Mouse (Mus musculus): ENCODE results near the gene Stradb.
"Not testable (repeated sequence)": the region's sequence is repeated elsewhere in the genome, so short reads cannot be mapped to it uniquely, and the experiment has no call there.

Gene Stradb

GRCm38 (mm10) chr1:58973366-58974221 lies at the start of gene Stradb, which contains the start of gene Trak2:
Stradb (plus strand) TSS chr1:58973522.
Trak2 (minus strand) TSS chr1:58973430.
- peak; percentile 97 for DNase-seq (ENCODE audit: low read depth, low spot score)

DNA sequence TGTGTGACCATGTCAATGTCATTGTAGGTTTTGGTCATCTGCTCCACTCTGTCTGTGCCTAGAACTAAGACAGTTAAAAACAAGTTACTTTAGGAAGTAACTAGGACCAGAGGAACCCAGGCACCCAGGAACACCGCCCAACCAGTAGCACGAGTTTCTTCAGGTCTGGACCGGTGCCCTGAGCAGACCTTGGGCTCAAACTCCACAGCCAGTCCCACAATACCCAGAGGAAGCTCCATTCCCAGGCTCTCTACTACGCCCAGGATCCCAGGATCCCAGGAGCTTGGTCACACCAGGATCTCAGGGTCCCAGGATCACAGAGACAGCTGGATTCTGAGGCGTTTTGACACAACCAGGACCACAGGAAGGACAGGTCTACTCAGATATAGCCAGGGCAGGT lies 46.7 kb upstream of the Stradb start:
- no peak for DNase-seq (ENCODE audit: low read depth, low spot score)

DNA sequence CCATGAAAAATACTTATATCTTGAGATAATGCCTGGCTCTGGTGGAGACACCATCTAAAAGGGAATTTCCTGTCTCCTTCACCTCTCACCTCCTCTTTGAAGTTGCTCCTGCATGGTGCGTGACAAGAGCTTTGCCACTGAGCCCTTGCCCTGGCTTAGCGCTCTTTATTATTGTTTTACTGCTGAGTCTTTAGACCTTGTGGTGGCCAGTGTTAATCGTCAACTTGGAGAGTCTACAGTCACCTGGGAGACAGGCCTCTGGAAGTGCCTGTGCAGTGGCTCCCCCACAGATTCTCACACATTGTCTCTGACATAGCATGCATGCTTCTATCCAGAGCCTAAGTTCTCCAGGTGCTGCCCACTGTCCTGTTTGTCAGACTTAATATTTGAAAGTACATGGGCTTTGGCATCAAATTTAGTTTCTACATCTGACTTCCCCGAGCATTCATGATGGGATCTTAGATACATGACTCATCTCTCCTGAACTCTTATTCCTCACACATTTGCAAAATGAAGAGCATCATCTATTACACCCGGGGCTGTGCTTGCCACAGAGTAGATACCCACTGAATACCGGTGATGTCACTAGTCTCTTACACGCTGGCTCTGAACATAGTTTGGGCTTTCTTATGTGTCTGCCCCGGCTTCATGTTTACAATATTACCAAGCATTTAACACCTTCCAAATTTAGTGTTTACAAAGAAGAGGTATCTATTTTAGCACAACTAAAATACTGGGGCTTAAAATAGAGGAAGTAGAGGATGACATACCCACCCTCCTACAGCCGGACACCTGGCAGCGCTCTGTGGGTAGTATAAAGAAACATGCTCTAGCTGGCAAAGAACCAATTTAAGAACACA lies 36.3 kb upstream of the Stradb start:
- no peak for DNase-seq (ENCODE audit: low read depth, low spot score)

GRCm38 (mm10) chr1:58937606-58938099 lies 35.7 kb upstream of the Stradb start:
- no peak for DNase-seq (ENCODE audit: low read depth, low spot score)

DNA sequence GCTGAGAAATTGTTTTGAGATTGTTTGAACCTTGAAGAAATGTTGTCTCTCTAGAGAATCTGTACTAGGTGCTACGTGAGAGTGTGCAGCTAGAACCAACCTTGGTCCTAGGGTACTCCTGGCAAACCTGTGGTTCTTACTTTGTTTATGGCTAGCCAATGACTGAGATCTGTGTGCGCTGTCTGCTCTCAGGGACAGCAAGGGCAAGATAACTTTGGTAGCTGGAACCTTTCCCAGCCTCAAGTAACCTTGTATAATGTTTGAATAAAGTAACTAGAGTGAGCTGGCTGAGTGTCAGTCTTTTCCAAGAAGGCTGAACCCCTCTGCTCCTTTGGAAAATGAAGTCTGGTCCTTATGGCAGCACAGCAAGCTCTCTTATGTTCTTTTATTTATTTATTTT lies 27.8 kb upstream of the Stradb start:
- DNase-seq (ENCODE audit: low read depth, low spot score), result no peak

GRCm38 (mm10) chr1:58945960-58946670 lies 27.2 kb upstream of the Stradb start:
- no peak for DNase-seq (ENCODE audit: low read depth, low spot score)

DNA sequence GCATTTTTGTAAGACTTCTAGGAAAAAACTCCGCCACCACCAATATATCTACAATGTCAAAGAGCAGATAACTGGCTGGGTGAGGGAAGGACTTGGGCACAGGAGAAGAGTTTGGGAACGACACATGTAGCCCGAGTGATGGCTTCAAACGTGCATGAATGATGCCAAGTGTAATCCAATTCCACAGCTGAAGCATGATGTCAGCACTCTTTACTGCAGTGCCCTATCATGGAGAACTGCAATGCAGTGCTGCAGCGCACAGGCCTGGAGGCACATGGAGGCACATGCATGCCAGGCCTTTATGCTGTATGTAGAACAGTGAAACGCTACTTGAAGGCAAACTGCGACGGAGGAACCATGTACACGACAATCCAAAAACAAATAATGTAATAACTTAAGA lies 26.6 kb upstream of the Stradb start:
- no peak for DNase-seq (ENCODE audit: low read depth, low spot score)

DNA sequence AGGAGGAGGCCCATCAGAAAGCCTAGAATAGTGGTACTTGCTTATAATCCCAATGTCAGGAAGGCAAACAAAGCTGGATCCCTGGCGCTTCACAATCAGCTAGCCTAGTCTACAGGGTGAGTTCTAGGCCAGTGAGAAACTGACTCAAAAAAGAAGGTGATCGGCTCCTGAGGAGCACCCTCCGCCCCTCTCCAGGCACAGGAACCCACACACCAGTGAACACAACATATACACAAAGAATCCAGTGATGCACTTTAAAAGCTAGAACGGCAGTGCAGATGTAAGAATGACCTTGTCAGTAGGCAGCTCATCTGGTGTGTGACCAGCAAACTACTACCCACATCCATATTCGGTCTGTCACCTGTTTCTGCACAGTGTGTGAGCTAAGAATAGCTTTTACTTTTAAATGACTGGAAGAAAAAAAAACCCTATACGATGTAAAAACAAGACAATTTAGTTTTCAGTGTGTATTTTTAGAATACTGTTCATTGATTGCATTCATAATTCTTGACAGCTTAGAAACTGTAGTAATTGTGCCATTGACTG lies 23.7 kb upstream of the Stradb start:
- DNase-seq (ENCODE audit: low read depth, low spot score), result no peak

- peak; percentile 62 for DNase-seq (ENCODE audit: low read depth, low spot score)
Measured at GRCm38 (mm10) chr1:58950899-58951648, 22.2 kb upstream of the Stradb start.

- no peak for DNase-seq (ENCODE audit: low read depth, low spot score)
Measured at GRCm38 (mm10) chr1:58951841-58952240, 21.5 kb upstream of the Stradb start.

DNA sequence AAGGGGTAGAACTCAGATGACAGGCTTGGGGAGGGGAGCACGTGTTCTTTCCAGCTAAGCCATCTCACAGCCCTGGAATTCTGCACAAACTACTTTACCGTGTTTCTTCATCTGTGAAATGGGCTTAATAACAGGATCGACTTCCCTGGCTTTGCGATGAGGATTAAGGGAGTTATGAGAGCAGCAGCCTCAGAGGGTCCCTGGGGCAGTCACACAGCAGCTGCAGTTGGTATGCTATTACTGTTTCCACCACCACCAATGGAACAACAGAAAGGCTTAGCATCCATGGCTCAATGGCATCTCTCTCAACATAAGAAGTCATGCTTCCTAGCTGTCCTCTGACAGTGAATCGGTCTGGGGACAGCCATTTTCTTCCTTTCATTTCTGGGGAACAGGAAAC lies 20.8 kb upstream of the Stradb start:
- no peak for DNase-seq (ENCODE audit: low read depth, low spot score)

DNA sequence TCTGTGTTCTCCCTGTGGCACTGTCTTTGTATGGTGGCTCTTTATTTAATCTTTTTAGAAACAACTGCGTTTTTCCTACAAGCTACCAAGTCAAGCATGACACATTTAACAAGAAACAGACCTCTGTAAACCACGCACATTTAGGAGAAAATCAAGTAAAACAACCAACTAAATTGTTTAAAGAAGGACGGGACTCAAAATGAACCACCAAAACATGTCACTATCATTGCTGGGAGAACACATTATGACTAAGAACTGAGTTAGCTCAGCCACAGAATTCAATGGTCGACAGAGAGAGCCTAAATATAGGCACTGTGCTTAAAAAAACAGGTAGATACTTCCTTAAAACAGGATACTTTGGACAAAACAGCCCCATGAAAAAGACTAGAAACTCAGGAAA lies 20.3 kb upstream of the Stradb start:
- no peak for DNase-seq (ENCODE audit: low read depth, low spot score)

- no peak for DNase-seq (ENCODE audit: low read depth, low spot score)
Measured at GRCm38 (mm10) chr1:58953686-58954434, 19.5 kb upstream of the Stradb start.

GRCm38 (mm10) chr1:58954578-58955410 lies 18.5 kb upstream of the Stradb start:
- DNase-seq (ENCODE audit: low read depth, low spot score), result no peak

GRCm38 (mm10) chr1:58955716-58956115 lies 17.6 kb upstream of the Stradb start:
- no peak for DNase-seq (ENCODE audit: low read depth, low spot score)

DNA sequence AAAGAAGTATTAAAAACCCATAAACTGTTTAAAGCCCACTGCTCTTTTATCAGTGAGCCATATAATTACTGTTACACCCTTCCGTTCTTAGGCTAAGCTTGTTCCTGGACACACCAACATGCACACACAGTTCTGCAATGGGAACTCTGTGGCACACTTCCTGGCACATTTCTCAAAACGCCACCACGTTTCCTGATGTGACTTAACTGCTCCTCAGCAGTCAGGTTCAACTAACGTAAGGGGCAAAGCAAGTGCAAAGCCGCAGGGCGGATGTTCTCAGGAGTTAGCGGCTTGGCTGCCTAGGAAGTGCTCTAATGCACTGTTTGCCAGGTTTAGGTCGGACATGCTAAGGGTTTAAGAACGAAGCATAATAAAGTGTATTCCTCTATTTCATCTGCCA lies 17.1 kb upstream of the Stradb start:
- DNase-seq (ENCODE audit: low read depth, low spot score), result no peak

DNA sequence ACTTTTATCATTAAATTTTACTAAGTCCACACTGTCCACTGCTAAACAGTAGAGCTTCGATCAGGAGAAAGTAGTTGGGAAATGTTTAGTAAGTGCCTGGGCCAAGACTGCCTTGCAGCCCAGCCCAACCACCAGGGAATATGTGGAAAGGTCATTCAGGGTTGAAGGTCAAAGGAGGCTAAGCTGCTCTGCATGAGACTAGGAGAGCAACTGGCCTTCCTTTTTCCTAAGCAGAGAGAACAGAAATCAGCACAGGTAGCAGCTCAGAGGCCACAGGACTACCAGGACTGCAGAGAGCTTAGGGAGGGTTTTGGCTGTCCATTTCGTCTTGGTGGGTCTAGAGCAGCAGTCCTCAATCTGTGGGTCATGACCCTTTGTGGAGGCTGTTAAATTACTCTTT lies 15.4 kb upstream of the Stradb start:
- no peak for DNase-seq (ENCODE audit: low read depth, low spot score)

GRCm38 (mm10) chr1:58958789-58959526 lies 14.4 kb upstream of the Stradb start:
- DNase-seq (ENCODE audit: low read depth, low spot score), result not testable (repeated sequence)

Data from forelimb bud, embryonic 11.5 days (tissue).